Mouse (Mus musculus): ENCODE results near the gene Shmt1. TPM values are rescaled to one million over a fixed set of nuclear protein-coding genes. Genes with fewer than 3 reads are reported as not detected.

Shmt1 gene
- total RNA-seq, 2 experiments from 2014 or later: 3.3 to 4.2 TPM

GRCm38 (mm10) chr11:60808286-60809070 is 3.0 kb downstream of the Shmt1 start:
- intact Hi-C loops (cut with DNase I): no loop called here

GRCm38 (mm10) chr11:60800892-60801291 is 10.6 kb downstream of the Shmt1 start:
- no peak for DNase-seq (ENCODE audit: extremely low spot score in 1 of 2, low spot score in 2 of 2)
- intact Hi-C loops (cut with DNase I): no loop called here

More at GRCm38 (mm10) chr11:60808286-60809070, 3.0 kb downstream of the Shmt1 start:
- peak in 1 of 2 experiments; percentile 56 for DNase-seq (ENCODE audit: extremely low spot score in 1 of 2, low spot score in 2 of 2)

GRCm38 (mm10) chr11:60799977-60800376 is 11.5 kb downstream of the Shmt1 start:
- DNase-seq (ENCODE audit: extremely low spot score in 1 of 2, low spot score in 2 of 2): no peak
- intact Hi-C loops (cut with DNase I): no loop called here

- intact Hi-C loops (cut with DNase I): no loop called here
- no peak for DNase-seq (ENCODE audit: extremely low spot score in 1 of 2, low spot score in 2 of 2)
Measured at GRCm38 (mm10) chr11:60796342-60796741, 15.2 kb downstream of the Shmt1 start.

- no peak for DNase-seq (ENCODE audit: extremely low spot score in 1 of 2, low spot score in 2 of 2)
- intact Hi-C loops (cut with DNase I): no loop called here
Measured at GRCm38 (mm10) chr11:60790472-60790871, 21.0 kb downstream of the Shmt1 start.

GRCm38 (mm10) chr11:60787595-60787994 is 23.9 kb downstream of the Shmt1 start:
- intact Hi-C loops (cut with DNase I): no loop called here
- no peak for DNase-seq (ENCODE audit: extremely low spot score in 1 of 2, low spot score in 2 of 2)

- intact Hi-C loops (cut with DNase I): no loop called here
Measured at GRCm38 (mm10) chr11:60784179-60784922, 27.2 kb downstream of the Shmt1 start.

GRCm38 (mm10) chr11:60779673-60780189 is 31.8 kb downstream of the Shmt1 start:
- intact Hi-C loops (cut with DNase I): loop anchor here (5.0 kb wide), 1 partner anchor 98 kb away; the partner anchor contains the start of gene Tmem11
- DNase-seq (ENCODE audit: extremely low spot score in 1 of 2, low spot score in 2 of 2): no peak

More at GRCm38 (mm10) chr11:60784179-60784922, 27.2 kb downstream of the Shmt1 start:
- DNase-seq (ENCODE audit: extremely low spot score in 1 of 2, low spot score in 2 of 2): no peak

GRCm38 (mm10) chr11:60777801-60778370 is 33.6 kb downstream of the Shmt1 start:
- DNase-seq (ENCODE audit: extremely low spot score in 1 of 2, low spot score in 2 of 2): no peak
- intact Hi-C loops (cut with DNase I): loop anchor here (5.0 kb wide), 1 partner anchor 99 kb away; the partner anchor contains the start of gene Tmem11

GRCm38 (mm10) chr11:60776829-60777740 is 34.4 kb downstream of the Shmt1 start, which contains the start of the genes Top3a and Smcr8:
TSS of gene Top3a (minus strand) at chr11:60777365.
TSS of gene Smcr8 (plus strand) at chr11:60777524.
- intact Hi-C loops (cut with DNase I): loop anchor here (5.0 kb wide), 1 partner anchor 100 kb away; the partner anchor contains the start of gene Tmem11

GRCm38 (mm10) chr11:60776107-60776828 is 35.2 kb downstream of the Shmt1 start:
- intact Hi-C loops (cut with DNase I): loop anchor here (5.0 kb wide), 1 partner anchor 101 kb away; the partner anchor contains the start of gene Tmem11
- peak in 1 of 2 experiments; percentile 11 for DNase-seq (ENCODE audit: extremely low spot score in 1 of 2, low spot score in 2 of 2)

More at GRCm38 (mm10) chr11:60776829-60777740, 34.4 kb downstream of the Shmt1 start, which contains the start of the genes Top3a and Smcr8:
- peak; percentile 84 to 88 for DNase-seq (ENCODE audit: extremely low spot score in 1 of 2, low spot score in 2 of 2)

GRCm38 (mm10) chr11:60775578-60775977 is 35.9 kb downstream of the Shmt1 start:
- intact Hi-C loops (cut with DNase I): loop anchor here (5.0 kb wide), 1 partner anchor 102 kb away; the partner anchor contains the start of gene Tmem11
- DNase-seq (ENCODE audit: extremely low spot score in 1 of 2, low spot score in 2 of 2): no peak

GRCm38 (mm10) chr11:60774841-60775240 is 36.7 kb downstream of the Shmt1 start:
- no peak for DNase-seq (ENCODE audit: extremely low spot score in 1 of 2, low spot score in 2 of 2)
- intact Hi-C loops (cut with DNase I): loop anchor here (5.0 kb wide), 1 partner anchor 102 kb away; the partner anchor contains the start of gene Tmem11

- intact Hi-C loops (cut with DNase I): no loop called here
- no peak for DNase-seq (ENCODE audit: extremely low spot score in 1 of 2, low spot score in 2 of 2)
Measured at GRCm38 (mm10) chr11:60774158-60774689, 37.3 kb downstream of the Shmt1 start.

GRCm38 (mm10) chr11:60772161-60772560 is 39.4 kb downstream of the Shmt1 start:
- DNase-seq (ENCODE audit: extremely low spot score in 1 of 2, low spot score in 2 of 2): no peak
- intact Hi-C loops (cut with DNase I): no loop called here

- DNase-seq (ENCODE audit: extremely low spot score in 1 of 2, low spot score in 2 of 2): no peak
- intact Hi-C loops (cut with DNase I): no loop called here
Measured at GRCm38 (mm10) chr11:60770776-60771175, 40.7 kb downstream of the Shmt1 start.

- intact Hi-C loops (cut with DNase I): no loop called here
- no peak for DNase-seq (ENCODE audit: extremely low spot score in 1 of 2, low spot score in 2 of 2)
Measured at GRCm38 (mm10) chr11:60769322-60769721, 42.2 kb downstream of the Shmt1 start.

Measured in left cerebral cortex, postnatal 10 days (tissue).